Mouse (Mus musculus) lung, postnatal 0 days (tissue): ENCODE measurements around the gene Fstl4.

Source experiments
- CTCF ChIP-seq: IDR thresholded peaks from 2 replicates; pipeline ENCODE4 v1.5.1; 2016; ENCODE audit warnings: antibody characterized with exemption, mild to moderate bottlenecking
- EP300 ChIP-seq: IDR thresholded peaks from 2 replicates; pipeline ENCODE4 v1.6.1; 2016; ENCODE audit warnings: antibody characterized with exemption, mild to moderate bottlenecking, control low read depth

DNA sequence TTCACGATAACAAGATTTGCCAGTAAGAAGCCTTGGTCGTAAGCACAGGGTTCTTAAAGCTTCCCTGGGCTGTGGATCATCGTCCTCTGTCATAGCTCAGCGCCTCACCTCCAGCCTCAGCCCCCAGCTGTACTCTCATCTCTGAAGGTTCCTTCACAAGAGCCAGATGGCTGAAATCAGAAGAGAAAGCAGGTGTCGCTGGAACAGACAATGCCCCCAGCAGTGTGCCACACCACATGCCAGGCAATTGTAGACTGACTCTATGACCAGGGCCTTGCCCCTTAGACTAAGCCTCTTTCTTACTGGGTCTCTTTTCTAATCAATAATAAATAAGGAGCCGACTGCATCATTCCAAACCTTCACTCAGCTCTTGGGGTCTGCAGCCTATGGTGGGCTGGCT, 291.5 kb downstream of the Fstl4 start:
- TF ChIP-seq EP300 (no peak), CTCF (no peak)
